Mouse (Mus musculus): ENCODE data around the gene Lrrc10.

DNA sequence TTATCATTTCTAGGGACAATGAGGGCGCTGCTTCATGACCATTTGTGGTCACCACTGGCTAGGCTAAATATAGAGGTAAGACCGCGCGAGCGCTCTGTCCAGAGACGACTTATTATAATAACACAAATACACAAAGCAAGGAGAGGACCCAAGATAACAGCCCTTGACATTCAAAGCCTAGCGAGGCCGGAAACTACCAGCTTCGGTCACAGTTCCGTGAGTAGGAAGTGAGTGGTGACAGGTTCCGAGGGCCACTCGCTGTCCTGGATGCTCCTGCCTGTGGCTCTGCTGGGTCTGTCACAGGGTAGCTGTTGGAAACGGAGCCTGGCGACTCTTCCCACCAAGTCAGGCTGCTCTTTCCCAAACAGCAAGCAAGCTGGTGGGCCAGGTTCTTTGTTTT, 2.8 kb upstream of the Lrrc10 start:
- no peak for TF ChIP-seq EP300 (IDR thresholded peaks at IDR 0.05; ENCODE audit: insufficient read depth, low read depth, low read length)
- TF ChIP-seq POLR2A (IDR thresholded peaks at IDR 0.05; ENCODE audit: insufficient read depth, low read length), result no peak

All from ES-Bruce4 (cell line).